Mouse (Mus musculus): ENCODE data around the gene 1700067K01Rik. TPM values are rescaled to one million over a fixed set of nuclear protein-coding genes. Genes with fewer than 3 reads are reported as not detected.
"Not testable (repeated sequence)": the region's sequence is repeated elsewhere in the genome, so short reads cannot be mapped to it uniquely, and the experiment has no call there.

Gene 1700067K01Rik
- total RNA-seq, 2 experiments from 2014 or later, result 0.50 to 0.61 TPM

- DNase-seq (ENCODE audit: low spot score in 2 of 2), result no peak
Measured at GRCm38 (mm10) chr8:83982449-83982848, 18.9 kb upstream of the 1700067K01Rik start.

GRCm38 (mm10) chr8:83983222-83983621 lies 18.1 kb upstream of the 1700067K01Rik start:
- not testable (repeated sequence) for DNase-seq (ENCODE audit: low spot score in 2 of 2)

- no peak for DNase-seq (ENCODE audit: low spot score in 2 of 2)
Measured at GRCm38 (mm10) chr8:83989243-83989642, 12.1 kb upstream of the 1700067K01Rik start.

DNA sequence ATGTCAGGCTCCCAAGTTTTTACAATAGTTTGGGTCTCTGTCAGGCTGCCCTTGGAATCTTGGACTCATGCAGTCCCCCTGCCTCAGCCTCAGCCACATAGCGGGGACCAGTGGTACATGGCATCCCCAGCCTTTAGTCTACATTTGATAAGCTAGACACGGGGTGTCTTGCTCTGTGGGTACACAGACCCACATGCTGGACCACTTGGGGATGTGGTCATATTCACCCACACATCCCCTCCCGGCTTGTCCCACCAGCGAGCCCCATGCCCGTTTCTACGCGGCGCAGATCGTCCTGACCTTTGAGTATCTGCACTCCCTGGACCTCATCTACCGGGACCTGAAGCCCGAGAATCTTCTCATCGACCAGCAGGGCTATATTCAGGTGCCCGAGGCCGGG lies 11.1 kb upstream of the 1700067K01Rik start:
- no peak for DNase-seq (ENCODE audit: low spot score in 2 of 2)

- DNase-seq (ENCODE audit: low spot score in 2 of 2), result no peak
Measured at GRCm38 (mm10) chr8:83992488-83992887, 8.8 kb upstream of the 1700067K01Rik start.

GRCm38 (mm10) chr8:83994030-83994429 lies 7.3 kb upstream of the 1700067K01Rik start:
- DNase-seq (ENCODE audit: low spot score in 2 of 2), result no peak

DNA sequence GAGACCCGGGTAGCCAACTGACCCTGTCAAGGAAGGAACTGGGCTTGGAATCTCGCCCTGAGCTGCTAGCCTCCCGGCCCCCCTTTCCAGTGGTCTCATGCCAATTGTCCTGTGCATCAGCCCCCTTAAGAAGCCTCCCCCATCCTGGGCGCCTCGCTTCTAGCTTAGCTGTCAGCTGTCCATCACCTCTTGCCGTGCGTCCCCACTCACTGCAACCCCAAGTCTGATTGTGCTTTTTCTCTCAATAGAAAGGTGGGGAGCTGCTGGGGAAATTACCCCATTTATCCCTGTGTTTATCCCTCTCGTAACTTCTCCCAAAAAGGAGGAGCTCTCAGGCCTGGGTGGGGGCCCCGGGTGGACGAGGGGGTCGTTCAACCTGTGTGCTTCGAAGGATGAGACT lies 5.3 kb upstream of the 1700067K01Rik start:
- no peak for DNase-seq (ENCODE audit: low spot score in 2 of 2)

DNA sequence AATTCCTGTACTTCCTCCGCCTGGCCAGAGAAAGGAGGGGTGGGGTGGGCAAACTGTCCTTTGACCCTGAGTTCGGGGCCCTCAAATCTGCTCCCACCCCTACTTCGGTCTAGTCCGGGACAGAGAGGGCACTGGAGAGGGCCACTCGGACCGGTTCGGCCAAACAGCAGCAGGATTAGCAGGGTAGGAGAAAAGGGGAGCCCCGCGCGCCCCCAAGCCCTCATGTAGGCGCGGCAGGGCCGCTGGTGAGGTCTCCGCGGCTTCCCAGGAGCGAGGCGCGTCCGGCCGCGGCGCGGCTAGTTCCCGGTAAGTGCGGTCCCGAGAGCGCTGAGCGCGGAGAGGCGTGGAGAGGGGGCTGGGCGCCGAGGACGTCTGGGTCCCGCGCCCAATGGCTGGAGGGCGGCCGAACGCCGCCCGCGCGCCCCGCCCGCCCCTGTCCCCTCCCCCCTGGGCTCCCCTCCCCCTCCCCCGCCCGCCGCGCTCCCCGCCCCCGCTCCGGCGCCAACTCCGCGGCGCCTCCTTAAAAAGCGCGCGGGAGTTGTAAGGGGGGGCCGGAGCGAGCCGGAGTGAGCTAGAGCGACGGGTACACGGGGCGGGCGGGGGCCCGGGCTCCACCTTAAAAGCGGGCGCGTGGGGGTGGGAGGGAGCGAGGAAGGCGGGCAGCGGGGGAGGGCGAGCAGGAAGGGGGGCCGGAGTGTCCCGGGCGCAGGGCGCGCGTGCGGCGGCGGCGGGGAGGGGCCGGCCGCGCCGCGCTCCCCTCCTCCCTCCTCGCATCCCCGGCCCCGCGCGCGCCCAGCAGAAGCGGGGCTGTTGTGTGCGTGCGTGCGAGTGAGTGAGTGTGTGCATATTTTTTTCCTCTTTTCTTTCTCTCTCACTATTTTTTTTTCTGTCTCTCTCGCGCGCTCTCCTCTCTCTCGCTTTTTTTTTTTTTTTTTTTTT lies 4.5 kb upstream of the 1700067K01Rik start:
- DNase-seq (ENCODE audit: low spot score in 2 of 2), result peak in 1 of 2 experiments; percentile 80

- DNase-seq (ENCODE audit: low spot score in 2 of 2), result peak in 1 of 2 experiments; percentile 59
Measured at GRCm38 (mm10) chr8:83997511-83998141, 3.7 kb upstream of the 1700067K01Rik start, which contains the start of gene Samd1. TSS of gene Samd1 (plus strand) at chr8:83997672.

GRCm38 (mm10) chr8:83998231-83999056 lies 2.9 kb upstream of the 1700067K01Rik start:
- peak in 1 of 2 experiments; percentile 57 for DNase-seq (ENCODE audit: low spot score in 2 of 2)

DNA sequence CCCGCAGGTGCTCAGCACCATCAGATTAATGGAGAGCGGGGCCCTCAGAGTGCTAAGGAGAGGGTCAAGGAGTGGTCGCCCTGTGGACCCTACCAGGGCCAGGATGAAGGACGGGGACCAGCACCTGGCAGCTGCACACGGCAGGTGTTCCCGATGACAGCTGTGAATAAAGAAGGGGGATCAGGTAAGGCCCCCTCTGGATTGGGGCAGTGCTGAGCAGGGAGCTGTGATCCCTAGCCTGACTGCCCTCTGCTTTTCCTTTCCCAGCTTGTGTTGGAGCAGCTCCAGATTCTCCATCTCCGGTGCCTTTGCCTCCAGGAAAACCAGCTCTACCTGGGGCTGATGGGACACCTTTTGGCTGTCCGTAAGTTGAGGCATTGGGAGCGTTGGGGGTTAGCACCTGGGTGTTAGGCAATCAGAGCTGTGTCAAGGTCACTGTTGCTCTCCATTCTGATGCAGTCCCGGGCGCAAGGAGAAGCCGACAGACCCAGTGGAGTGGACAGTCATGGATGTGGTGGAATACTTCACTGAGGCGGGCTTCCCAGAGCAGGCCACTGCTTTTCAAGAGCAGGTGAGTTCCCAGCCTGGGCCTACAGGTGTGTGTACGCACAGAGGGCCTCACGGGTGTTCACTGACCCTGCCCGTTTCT lies 2.1 kb upstream of the 1700067K01Rik start:
- no peak for DNase-seq (ENCODE audit: low spot score in 2 of 2)

- no peak for DNase-seq (ENCODE audit: low spot score in 2 of 2)
Measured at GRCm38 (mm10) chr8:83999825-84000224, 1.5 kb upstream of the 1700067K01Rik start.

DNA sequence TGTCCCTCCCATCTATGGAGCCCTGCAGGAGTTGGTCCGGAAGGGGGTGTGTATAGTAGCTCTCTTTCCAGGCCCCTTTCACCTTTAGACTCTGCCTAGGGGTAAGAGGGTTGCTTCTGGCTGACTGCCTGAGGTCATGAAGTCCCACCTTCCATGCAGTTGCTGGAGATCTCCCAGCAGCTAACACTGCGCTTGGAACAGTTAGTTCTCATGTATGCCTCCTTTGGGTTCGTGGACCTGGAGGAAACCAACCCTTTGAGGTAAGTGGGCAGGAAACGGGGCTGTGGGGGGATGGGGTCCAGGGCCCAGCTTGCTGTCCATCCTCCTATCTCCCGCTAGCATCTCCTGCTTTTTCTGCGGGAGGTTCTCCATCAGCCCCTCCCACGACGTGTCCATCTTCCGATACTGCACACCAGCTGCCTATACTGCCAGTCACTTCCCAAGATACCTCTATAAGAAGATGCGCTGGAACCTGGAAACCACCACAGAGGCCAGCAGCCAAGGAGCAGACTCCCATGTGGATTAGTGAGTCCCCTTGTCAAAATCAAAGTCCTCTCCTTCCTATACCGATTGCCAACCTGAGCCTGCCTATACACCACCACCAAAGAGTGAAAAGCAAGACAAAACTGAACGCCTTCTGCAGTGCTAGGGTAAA lies 1.8 kb downstream of the 1700067K01Rik start:
- DNase-seq (ENCODE audit: low spot score in 2 of 2), result no peak

- DNase-seq (ENCODE audit: low spot score in 2 of 2), result no peak
Measured at GRCm38 (mm10) chr8:84003612-84004246, 2.4 kb downstream of the 1700067K01Rik start.

GRCm38 (mm10) chr8:84004533-84005201 lies 3.4 kb downstream of the 1700067K01Rik start:
- peak; percentile 90 to 95 for DNase-seq (ENCODE audit: low spot score in 2 of 2)

DNA sequence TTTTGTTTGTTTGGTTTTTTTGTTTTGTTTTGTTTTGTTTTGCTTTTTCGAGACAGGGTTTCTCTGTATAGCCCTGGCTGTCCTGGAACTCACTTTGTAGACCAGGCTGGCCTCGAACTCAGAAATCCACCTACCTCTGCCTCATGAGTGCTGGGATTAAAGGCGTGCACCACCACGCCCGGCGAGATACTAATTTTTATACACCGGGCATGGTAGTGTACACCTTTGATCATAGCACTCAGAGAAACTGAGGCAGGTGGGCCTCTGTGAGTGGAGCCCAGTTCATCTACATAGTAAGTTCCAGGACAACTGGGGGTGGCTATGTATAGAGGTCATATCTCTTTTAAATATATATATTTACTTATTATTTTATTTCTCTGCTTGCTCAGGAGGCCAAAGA lies 4.2 kb downstream of the 1700067K01Rik start:
- not testable (repeated sequence) for DNase-seq (ENCODE audit: low spot score in 2 of 2)

DNA sequence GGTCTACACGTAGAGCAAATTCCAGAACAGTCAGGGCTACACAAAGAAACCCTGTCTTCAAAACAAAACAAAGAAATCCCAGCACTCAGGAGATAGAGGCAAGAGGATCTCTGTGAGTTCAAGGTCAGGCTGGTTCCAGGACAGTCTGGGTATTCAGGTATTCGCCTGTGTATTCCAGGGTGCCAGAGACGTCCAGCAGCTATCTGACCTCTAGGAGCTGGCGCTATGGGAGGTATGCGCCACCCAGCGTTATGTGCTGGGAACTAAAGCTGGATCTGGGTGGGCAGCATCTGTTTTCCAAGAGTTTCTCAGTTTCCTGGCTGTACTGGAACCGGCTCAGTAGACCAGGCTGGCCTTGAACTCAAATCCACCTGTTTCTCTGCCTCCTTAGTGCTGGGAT lies 7.1 kb downstream of the 1700067K01Rik start:
- DNase-seq (ENCODE audit: low spot score in 2 of 2), result no peak

DNA sequence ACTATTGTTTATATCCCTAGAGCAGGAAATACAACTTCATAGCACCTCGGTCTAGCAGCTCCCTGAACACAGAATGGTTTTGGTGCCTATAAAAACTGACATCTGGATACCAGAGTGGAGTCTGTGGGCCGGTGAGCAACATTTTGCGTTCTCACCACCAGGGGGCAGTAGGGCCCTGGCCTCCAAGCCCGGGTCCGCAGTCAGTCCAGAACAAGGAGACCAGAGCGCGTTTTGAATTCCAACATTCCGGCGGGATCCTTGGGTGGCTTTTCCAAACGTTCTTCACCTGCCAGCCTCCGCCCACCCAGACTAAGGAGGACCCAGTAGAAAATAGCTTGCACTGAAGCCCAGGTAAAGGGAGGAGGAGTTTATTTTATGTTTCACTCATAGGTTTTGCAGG lies 8.6 kb downstream of the 1700067K01Rik start:
- DNase-seq (ENCODE audit: low spot score in 2 of 2), result peak; percentile 70 to 90
